Mouse (Mus musculus) hindbrain, embryonic 14.5 days (tissue): ENCODE data around the gene Tle4. TPM values are rescaled to one million over a fixed set of nuclear protein-coding genes. Genes with fewer than 3 reads are reported as not detected.

Experiments used
- ATAC-seq: fragments of 200-750 bp; cut with Nextera tagmentation; 2 replicates; pipeline ENCODE4 v1.8.0; 2017; ENCODE audit warnings: moderate number of reproducible peaks, mild to moderate bottlenecking, moderate TSS enrichment, moderate library complexity; ENCODE audit not compliant: low FRiP score
- DNase-seq: peaks from one replicate; pipeline ENCODE4 v3.0.0-alpha.2; 2015; ENCODE audit warnings: low spot score
- H3K27ac ChIP-seq: fragments of 300-500 bp; sonication (generic); 2 replicates; pipeline ENCODE4 v1.5.1; 2014; ENCODE audit warnings: mild to moderate bottlenecking, moderate library complexity
- H3K27me3 ChIP-seq: fragments of 300-500 bp; sonication (generic); 2 replicates; pipeline ENCODE4 v1.6.1; 2014; ENCODE audit warnings: mild to moderate bottlenecking, low read length, mixed read lengths; ENCODE audit not compliant: control insufficient read depth, insufficient read depth
- H3K36me3 ChIP-seq: fragments of 300-500 bp; sonication (generic); replicated peaks from 2 replicates; pipeline ENCODE4 v1.6.1; 2014; ENCODE audit not compliant: control insufficient read depth, insufficient read depth
- H3K4me1 ChIP-seq: fragments of 300-500 bp; sonication (generic); replicated peaks from 2 replicates; pipeline ENCODE4 v1.6.1; 2014; ENCODE audit warnings: antibody characterized with exemption, low read length, mixed read lengths; ENCODE audit not compliant: control insufficient read depth, insufficient read depth
- H3K4me2 ChIP-seq: fragments of 300-500 bp; sonication (generic); replicated peaks from 2 replicates; pipeline ENCODE4 v1.6.1; 2014; ENCODE audit warnings: mild to moderate bottlenecking, moderate library complexity
- H3K4me3 ChIP-seq: fragments of 300-500 bp; sonication (generic); replicated peaks from 2 replicates; pipeline ENCODE4 v1.5.1; 2014; ENCODE audit warnings: mild to moderate bottlenecking, low read length
- H3K9ac ChIP-seq: fragments of 300-500 bp; sonication (generic); 2 replicates; pipeline ENCODE4 v1.6.1; 2014
- H3K9me3 ChIP-seq: fragments of 300-500 bp; sonication (generic); 2 replicates; pipeline ENCODE4 v1.6.1; 2016; ENCODE audit warnings: low read length; ENCODE audit not compliant: control insufficient read depth
- WGBS: fragments of 180-500 bp; shearing (Covaris S2); extraction: QIAGEN DNeasy Blood & Tissue Kit; methylation state at CpG from one replicate; pipeline ENCODE4 v1.1.7; 2014; 5-methylcytosine and 5-hydroxymethylcytosine counted together
- polyA plus RNA-seq: library from polyadenylated mRNA; unstranded; fragments of >200 nt; fragmentation: Nextera tagmentation; extraction: Ambion mirVana; gene quantifications from 2 replicates; pipeline ENCODE4 v1.2.1, GENCODE M21; 2014

The Tle4 gene
- polyA plus RNA-seq, 1 experiment from 2014 or later = 26.8 TPM

DNA sequence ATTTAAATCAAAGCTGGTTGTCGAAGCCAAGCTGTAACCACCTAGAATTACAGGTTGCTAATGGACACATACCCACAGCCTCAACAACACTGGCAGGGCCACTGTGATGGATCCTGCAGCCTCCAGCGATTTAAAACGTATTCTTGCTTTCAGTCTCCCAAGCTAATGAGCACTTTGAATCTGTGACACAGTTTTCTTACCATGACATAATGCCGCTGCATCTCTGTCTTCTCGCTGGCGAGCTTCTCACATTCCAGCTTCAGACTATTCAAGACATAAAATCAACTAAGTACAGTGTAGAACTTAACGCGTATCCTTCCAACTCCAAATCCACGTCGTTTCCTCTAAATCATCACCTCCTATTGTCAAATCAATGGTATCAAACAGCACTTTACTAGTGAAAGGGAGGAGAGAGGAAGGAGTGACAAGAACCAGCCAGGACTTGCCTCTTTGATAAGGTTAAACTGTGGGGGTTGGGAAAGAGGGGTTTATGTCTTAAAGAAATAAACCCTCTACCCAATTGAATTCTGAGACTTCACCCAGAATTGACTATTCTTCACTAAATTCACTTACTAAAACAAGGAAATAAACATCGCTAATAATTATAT is 2.4 kb downstream of the Tle4 start:
- 15% methylated on average over 11 of the region's 11 CpGs for WGBS
- H3K9ac ChIP-seq = peak overlapping the region; percentile 96
- ATAC-seq (no peak), DNase-seq (peak; percentile 54)
- H3K27ac ChIP-seq = no peak overlapping the region
- H3K4me1 ChIP-seq = peaks cover 35% of the 10 kb centered on the region
- H3K27me3 ChIP-seq = no peaks in the 10 kb centered on the region
- no peaks in the 10 kb centered on the region for H3K9me3 ChIP-seq
- H3K36me3 ChIP-seq = peaks cover 4% of the 10 kb centered on the region; the same call in 1 of the 2 replicates
- H3K4me3 ChIP-seq = peak overlapping the region; percentile 76
- peak overlapping the region; percentile 65 for H3K4me2 ChIP-seq

DNA sequence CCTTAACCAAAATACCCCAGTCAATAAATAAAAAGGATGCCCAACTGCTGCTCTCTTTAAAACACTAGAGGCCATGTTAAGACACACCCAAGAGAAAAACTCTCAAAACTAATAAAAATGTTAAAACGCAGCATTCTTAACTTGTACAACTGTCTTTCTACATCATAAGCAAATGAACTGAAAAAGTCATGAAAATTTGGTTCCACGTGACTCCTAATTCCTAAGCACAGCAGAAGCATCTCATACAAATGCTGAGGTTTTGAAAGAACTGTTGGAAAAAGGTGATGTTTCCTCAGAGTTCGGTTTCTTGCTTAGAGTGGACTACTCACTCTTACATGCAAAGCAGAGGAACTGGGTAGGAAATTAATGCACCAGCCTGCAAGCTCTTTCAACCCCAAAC is 3.3 kb downstream of the Tle4 start:
- H3K27me3 ChIP-seq = no peaks in the 10 kb centered on the region
- H3K4me1 ChIP-seq = peaks cover 37% of the 10 kb centered on the region
- no peak overlapping the region for H3K27ac ChIP-seq
- H3K4me3 ChIP-seq = peak overlapping the region; percentile 76
- peak overlapping the region; percentile 96 for H3K9ac ChIP-seq
- peak overlapping the region; percentile 65 for H3K4me2 ChIP-seq
- DNase-seq (no peak), ATAC-seq (no peak)
- H3K9me3 ChIP-seq = no peaks in the 10 kb centered on the region
- H3K36me3 ChIP-seq = peaks cover 4% of the 10 kb centered on the region; the same call in 1 of the 2 replicates
- WGBS = 67% methylated on average over 3 of the region's 3 CpGs

DNA sequence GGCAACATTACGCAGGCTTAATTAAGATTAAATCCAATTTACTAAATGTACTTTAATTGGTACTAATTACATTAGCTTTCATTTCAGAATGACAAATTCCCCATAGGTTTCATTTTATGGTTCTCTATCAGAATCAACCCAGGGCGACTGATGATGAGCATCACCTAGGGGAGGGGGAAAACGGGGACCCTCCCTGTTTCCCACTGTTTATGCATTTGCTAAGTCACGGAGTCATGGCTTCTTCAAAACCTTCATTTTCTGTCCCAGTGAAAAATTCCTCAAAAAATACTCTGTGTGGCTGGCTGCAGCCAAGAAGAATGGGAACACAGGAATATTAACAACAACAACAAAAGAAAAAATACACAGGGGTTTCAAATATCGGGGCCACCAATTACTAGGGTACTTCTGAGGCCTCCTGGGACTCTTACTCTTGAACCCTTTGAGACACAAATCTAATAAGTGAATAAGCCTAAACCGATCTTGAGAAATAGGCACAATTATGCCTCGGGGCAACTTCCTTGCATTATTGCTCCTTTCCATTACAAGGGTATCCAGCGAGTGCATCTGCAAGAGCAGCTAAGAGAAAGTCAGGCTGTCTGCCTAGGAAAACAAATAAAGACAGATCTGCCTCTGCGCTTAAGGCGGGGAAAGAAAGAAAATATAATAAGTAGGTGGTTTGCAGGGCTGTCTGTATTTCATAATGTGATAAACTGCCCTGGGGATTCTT is 5.9 kb downstream of the Tle4 start:
- no peaks in the 10 kb centered on the region for H3K27me3 ChIP-seq
- H3K9me3 ChIP-seq = no peaks in the 10 kb centered on the region
- peak overlapping the region; percentile 17 for H3K4me3 ChIP-seq
- no peak overlapping the region for H3K27ac ChIP-seq
- peak overlapping the region; percentile 21; the same call in 1 of the 2 replicates for H3K9ac ChIP-seq
- ATAC-seq (no peak), DNase-seq (no peak)
- peaks cover 46% of the 10 kb centered on the region for H3K4me1 ChIP-seq
- H3K4me2 ChIP-seq = peak overlapping the region; percentile 65
- peaks cover 4% of the 10 kb centered on the region; the same call in 1 of the 2 replicates for H3K36me3 ChIP-seq
- WGBS = 40% methylated on average over 10 of the region's 10 CpGs

DNA sequence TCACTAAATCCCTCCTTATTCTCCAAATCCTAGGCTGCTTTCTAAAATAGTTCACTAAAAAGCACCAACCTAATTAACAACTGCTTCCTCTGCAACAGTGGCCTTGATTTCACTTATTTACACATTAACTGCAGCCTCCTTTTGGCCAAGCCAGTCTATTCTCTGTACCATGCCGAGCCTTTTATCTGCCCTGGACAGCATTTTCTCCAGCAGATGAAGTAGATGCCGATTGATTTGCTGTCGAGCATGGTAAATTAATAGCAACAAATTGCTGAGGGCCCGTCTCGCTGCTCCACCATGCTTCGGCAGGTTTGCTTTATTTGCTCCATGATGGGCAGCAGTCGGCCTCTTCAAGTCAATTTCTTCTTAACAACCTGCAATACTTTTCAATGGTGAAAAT is 7.7 kb downstream of the Tle4 start:
- Histone ChIP-seq H3K27me3 (no peaks in the 10 kb centered on the region), H3K4me3 (no peak overlapping the region), H3K36me3 (peaks cover 12% of the 10 kb centered on the region), H3K27ac (no peak overlapping the region), H3K4me1 (peaks cover 46% of the 10 kb centered on the region), H3K9me3 (no peaks in the 10 kb centered on the region), H3K9ac (no peak overlapping the region), H3K4me2 (peak overlapping the region; percentile 30; the same call in 1 of the 2 replicates)
- WGBS = 23% methylated on average over 7 of the region's 7 CpGs
- no peak for DNase-seq
- ATAC-seq = no peak

DNA sequence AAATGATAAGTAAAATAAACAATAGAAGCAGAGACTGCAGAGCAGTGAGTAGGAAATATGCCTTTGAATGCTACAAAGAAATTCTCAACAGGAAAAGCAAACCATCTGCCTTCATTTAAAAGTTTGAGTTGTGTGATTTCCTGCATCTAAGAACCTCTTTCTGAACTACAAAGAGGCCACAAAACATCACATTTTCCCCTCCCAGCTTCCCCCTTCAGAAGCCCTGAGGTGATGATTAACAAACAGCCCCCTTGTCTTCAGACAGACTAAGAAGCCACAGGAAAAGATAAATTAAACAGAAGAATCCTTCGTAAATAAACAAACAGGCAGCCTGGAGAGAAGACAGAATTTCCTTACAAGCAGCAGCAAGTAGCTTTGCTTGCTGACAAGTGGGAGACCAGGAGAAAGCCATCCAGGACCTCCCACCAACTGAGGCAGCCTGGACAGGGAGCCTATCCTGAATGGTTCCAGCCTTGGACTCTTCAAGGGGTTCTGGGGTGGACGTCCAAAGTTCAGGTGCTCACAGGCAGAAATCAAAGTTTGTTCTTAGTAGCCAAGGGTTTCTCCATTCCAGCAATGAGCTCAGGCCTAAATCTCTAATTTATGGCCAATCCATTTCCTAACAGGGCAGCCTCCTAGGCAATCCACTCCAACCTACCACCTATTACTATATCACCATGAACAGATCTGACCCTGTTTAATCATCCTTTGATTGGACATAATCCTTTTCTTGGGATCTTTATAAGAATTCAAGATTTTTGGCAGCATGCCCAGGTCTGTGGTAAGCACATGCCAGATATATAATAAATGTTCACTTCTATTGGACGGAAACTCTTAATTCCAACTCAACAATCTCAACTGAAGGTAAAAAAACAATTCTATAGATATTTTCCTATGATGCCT is 9.4 kb downstream of the Tle4 start:
- H3K4me1 ChIP-seq = peaks cover 42% of the 10 kb centered on the region
- H3K27ac ChIP-seq = no peak overlapping the region
- H3K36me3 ChIP-seq = peaks cover 12% of the 10 kb centered on the region
- WGBS = 44% methylated on average over 3 of the region's 3 CpGs
- no peak overlapping the region for H3K4me2 ChIP-seq
- H3K9ac ChIP-seq = no peak overlapping the region
- no peaks in the 10 kb centered on the region for H3K27me3 ChIP-seq
- no peak overlapping the region for H3K4me3 ChIP-seq
- H3K9me3 ChIP-seq = no peaks in the 10 kb centered on the region
- ATAC-seq (no peak), DNase-seq (no peak)

DNA sequence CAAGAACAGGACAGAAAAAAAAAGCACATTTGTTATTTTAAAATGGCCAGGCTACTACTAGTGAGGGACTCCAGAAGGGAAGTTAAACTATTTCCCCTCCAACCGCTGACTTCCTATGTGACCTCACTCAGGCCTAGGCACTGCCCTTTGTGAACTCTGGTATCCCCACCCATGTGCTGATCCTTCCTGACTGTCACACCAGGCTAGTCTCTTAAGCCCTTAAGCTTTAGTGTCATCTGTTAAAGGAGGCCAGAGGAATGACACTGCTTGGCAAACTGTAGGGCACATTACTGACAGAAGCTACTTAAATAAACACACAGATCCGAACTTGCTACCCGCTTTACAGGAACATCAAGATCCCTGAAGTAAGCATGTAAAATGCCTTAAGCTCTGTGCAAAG is 11.7 kb downstream of the Tle4 start:
- no peak overlapping the region for H3K4me3 ChIP-seq
- H3K27ac ChIP-seq = no peak overlapping the region
- no peak overlapping the region for H3K9ac ChIP-seq
- H3K36me3 ChIP-seq = peaks cover 10% of the 10 kb centered on the region
- 91% methylated on average over 3 of the region's 3 CpGs for WGBS
- ATAC-seq = no peak
- DNase-seq = no peak
- peaks cover 28% of the 10 kb centered on the region for H3K4me1 ChIP-seq
- no peaks in the 10 kb centered on the region for H3K27me3 ChIP-seq
- H3K9me3 ChIP-seq = no peaks in the 10 kb centered on the region
- no peak overlapping the region for H3K4me2 ChIP-seq

DNA sequence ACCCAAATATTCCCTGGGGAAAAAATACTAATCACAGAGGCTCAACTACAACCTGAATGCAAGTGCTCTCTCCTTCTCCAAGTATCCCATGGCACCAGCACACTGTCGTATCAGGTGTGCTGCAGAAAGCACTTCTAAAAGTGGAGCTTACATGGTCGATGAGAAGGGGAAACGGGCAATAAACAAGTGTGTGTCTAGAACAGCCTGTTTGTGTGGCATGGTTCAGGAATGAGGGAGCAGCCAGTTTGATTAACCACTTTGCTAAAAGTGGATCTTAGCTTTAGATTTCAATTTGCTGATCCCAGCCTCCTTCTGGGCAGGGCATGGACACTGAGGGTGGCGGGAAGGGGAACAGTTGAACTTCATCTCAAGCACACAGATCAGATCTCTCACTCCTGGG is 12.1 kb downstream of the Tle4 start:
- Histone ChIP-seq H3K9me3 (no peaks in the 10 kb centered on the region), H3K27me3 (no peaks in the 10 kb centered on the region), H3K9ac (no peak overlapping the region), H3K4me1 (peaks cover 25% of the 10 kb centered on the region), H3K27ac (no peak overlapping the region), H3K4me2 (no peak overlapping the region), H3K4me3 (no peak overlapping the region), H3K36me3 (peaks cover 7% of the 10 kb centered on the region)
- ATAC-seq = no peak
- DNase-seq = no peak
- WGBS = 84% methylated on average over 4 of the region's 4 CpGs

DNA sequence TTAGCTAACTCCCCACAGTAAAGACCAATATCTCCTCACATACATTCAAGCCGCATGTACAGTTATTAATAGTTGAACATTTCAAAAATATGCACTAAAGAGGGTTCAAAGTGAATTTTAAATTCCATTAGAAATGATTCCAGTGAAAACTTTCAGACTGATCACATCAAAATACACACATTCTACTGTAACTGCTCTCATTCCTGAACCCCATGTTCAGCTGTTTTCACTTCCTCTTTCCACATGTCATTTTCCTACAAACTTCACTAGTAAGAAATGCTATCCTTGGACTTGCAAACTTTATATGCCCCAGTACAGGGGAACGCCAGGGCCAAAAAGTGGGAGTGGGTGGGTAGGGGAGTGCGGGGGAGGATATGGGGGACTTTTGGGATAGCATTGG is 12.6 kb downstream of the Tle4 start:
- Histone ChIP-seq H3K4me1 (peaks cover 21% of the 10 kb centered on the region), H3K9ac (no peak overlapping the region), H3K4me2 (no peak overlapping the region), H3K27me3 (no peaks in the 10 kb centered on the region), H3K36me3 (peaks cover 7% of the 10 kb centered on the region), H3K4me3 (no peak overlapping the region), H3K27ac (no peak overlapping the region), H3K9me3 (no peaks in the 10 kb centered on the region)
- WGBS = 94% methylated on average over 3 of the region's 3 CpGs
- DNase-seq (no peak), ATAC-seq (no peak)

DNA sequence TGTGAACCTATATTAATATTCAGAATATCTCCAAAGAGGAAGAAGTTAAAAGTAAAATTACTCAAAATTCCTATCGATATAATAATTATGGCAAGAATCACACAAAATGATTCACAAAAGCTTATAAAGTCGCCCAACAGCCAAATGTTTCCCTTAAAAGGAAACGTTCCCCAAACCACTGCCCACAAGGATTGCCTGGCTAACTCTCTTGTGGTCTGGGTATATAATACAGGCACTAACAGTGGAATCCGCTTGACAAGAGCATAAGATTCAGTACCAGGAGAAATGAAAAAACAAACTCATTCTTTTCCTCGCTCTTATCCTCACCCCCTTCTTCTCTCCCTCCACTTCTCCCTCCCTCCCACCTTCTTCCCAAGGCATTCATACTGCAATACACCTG is 19.2 kb downstream of the Tle4 start:
- H3K4me3 ChIP-seq = no peak overlapping the region
- H3K27me3 ChIP-seq = no peaks in the 10 kb centered on the region
- 91% methylated on average over 5 of the region's 5 CpGs for WGBS
- H3K36me3 ChIP-seq = no peaks in the 10 kb centered on the region; the same call in 1 of the 2 replicates
- H3K4me2 ChIP-seq = no peak overlapping the region
- DNase-seq (no peak), ATAC-seq (no peak)
- no peaks in the 10 kb centered on the region; the same call in 1 of the 2 replicates for H3K4me1 ChIP-seq
- H3K9me3 ChIP-seq = no peaks in the 10 kb centered on the region
- no peak overlapping the region for H3K27ac ChIP-seq
- no peak overlapping the region for H3K9ac ChIP-seq
